Mouse (Mus musculus) CD4-positive, CD25-positive, alpha-beta regulatory T cell, adult 4 months (primary cell): ENCODE data around the gene Gm10271. TPM values are rescaled to one million over a fixed set of nuclear protein-coding genes. Genes with fewer than 3 reads are reported as not detected.

ENCODE experiments used
- ATAC-seq: one replicate; pipeline ENCODE4 v1.8.0; 2017
- polyA plus RNA-seq, 2 experiments: library from polyadenylated mRNA; unstranded; fragments of 100-300 nt; shearing (Covaris generic); gene quantifications; one replicate each; pipeline ENCODE4 v1.2.1; 2017

The Gm10271 gene
- polyA plus RNA-seq, 2 experiments from 2014 or later: not detected

DNA sequence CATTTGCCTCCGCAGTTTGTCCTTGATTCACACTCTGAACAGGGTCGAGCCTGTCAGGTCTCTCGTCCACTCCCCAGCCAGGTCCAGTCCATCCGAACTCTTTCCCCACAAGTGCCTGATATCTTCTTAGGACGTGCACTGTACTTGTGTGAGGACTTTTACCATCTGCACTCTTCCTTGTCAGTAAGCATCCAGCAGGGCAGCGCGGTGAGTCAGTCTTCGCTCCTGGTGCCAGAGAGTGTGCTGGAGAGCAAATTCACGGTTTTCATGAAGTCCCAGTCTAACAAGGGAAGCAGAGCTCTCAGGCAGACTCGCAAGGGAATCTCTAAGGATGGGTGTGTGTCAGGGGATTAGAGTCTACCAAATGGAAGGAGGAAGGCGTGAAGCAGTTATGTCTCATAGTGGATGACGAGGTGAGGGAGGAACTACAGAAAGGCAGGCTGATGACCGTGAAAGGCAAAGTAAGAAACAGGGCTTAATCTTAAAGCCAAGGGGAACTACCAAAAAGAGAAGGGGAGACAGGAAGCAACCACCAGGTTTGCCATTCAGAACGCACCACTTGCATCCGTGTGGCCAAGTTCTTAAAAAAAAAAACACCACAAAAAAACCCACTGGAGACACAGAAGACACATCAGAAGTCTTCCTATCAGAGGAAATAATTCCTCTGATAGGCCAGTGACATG, 40.8 kb downstream of the Gm10271 start:
- peak; percentile 48 for ATAC-seq

DNA sequence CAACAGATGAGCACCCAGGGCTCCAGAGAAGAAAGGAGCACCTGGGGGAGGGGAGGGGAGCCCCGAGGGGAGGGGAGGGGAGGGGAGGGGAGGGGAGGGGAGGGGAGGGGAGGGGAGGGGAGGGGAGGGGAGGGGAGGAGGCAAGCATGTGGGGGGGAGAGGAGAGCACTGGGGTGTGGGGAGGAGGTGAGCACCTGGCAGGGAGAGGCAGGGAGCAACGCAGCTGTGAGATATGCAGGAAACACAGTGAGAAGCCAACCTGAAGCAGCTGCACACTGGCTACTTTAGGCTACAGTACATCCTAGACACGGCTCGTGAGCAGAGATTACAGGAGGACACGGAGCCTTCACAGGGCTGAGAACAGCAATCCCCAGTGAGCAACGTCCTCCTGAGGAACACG, 41.5 kb downstream of the Gm10271 start:
- peak; percentile 24 for ATAC-seq

DNA sequence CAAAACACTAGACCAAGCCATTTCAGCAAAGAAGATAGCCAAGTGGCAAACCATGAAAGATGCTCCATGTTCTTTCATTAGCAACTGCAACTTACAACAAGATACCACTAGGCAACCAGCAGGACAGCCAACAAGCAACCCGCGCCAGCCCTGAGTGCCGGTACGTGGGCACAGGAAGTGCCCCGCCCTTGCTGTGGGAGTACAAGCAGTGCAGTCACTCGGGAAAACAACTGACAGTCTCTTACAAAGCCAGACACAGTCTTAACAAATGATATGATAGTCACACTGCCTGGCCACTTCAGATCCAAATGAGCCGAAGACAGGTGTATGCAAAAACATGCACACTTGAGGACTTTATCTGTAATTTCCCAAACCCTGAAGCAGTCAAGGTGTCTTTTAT, 41.9 kb downstream of the Gm10271 start:
- ATAC-seq: peak; percentile 77

DNA sequence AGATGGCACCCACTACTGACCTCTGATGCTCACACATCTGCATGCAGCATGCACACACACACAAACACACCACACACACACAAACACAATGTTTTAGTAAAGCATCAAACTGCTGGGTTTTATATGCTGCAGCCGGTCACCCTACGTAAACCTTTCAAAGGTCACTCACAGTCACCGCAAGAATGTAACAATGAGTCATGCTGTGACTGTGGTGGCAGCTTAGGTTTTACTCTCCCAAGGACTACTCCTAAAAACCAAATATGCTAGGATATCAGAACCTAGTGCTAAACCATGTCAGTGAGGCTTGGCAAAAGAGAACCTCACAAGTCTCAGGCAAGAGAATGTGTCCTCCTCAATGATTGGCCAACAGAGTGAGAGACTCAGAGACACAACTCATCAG, 43.6 kb downstream of the Gm10271 start:
- no peak for ATAC-seq

DNA sequence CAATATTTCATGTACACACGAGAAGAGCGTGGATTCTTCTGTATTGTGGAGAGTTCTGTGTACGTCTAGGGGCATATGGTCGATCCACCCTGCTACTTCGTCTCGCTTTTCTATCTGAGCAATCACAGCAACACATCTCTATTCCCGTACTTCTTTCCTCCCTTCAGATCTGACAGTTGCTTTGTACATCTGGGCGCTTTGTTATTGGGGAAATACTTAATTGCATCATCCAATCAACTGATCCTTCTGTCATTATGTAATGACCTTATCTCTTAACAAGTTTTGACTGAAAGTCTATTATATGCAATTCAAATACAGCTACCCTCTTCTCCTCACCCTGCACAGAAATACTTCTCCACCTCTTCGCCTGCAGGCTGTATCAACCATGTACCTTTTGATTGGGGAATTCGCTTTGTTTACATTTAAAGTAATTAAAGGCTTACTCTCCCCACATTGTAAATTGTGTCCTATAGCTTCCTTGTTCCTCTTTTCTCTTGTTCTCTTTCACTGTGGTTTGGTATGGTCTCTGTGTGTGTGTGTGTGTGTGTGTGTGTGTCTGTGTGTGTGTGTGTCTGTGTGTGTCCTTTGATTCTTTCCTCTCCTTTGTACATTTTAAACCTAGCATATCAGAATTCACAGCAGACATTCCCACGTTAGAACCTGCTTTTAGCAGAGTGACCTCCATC, 45.8 kb downstream of the Gm10271 start:
- no peak for ATAC-seq

DNA sequence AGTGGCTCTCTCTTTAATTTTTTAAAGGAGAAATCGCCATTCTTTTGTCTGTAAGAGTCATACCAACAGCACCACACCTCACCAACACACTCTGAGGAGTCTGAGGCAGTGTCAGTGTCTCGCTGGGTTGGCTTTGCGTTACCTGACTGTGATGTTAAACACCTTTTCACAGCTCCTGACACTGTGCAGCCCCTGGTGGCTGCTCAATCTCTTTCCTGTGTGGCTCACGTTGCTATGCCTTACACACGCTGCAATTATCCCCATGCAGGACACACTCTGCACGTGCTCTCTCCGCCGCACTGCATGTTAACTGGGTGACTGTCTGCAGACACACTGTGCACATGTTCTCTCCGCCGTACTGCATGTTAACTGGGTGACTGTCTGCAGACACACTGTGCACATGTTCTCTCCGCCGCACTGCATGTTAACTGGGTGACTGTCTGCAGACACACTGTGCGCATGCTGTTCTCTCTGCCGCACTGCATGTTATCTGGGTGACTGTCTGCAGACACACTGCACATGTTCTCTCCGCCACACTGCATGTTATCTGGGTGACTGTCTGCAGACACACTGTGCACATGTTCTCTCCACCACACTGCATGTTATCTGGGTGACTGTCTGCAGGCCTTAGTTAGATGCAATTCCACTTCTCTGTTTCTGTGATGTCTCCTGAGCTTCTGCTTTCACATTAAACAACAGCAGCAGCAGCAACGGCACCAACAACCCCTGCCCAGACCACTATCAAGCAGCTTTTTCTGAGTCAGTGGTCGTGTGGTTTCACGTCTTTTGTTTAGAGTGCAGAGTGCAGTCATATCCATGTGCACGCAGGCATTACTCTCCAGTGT, 48.5 kb downstream of the Gm10271 start:
- peak; percentile 26 for ATAC-seq

DNA sequence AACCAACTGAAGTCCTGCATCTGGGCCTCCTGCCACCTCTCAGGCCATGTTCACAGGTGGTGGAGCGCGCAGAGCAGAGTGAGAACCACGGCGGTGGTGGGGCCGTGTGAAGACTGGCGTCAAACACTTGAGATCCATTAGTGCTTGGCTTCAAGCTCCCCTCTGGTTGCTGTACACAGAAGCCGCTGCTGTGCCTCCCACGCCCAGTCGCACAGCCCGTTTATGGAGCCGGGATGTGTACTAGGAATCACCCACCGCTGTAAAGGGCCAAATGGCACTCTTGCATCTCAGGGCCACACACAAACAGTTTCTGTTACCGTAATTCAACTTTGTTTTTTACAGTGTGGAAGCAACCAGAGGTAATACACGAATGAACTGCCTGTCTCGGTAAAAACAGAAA, 50.2 kb downstream of the Gm10271 start:
- ATAC-seq: peak; percentile 22

DNA sequence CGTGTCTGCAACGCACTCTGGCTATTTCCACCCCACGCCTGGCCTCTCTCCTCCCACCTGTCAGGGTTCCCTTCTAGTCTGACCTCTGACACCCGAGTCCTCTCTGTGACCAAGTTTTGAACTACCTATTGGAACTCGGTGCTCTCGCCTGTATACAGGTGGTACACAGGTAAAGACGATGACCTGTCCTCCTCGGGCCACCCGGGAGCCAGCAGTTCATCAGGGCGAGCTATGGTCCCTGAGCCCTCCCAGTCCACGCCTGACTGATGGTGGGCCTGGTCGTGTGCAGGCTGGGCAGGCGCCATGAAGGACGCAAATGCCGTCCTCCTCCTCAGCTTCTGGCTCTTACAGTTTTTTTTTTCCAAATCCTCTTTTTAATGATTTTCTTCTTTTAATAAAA, 51.0 kb downstream of the Gm10271 start:
- ATAC-seq: no peak

DNA sequence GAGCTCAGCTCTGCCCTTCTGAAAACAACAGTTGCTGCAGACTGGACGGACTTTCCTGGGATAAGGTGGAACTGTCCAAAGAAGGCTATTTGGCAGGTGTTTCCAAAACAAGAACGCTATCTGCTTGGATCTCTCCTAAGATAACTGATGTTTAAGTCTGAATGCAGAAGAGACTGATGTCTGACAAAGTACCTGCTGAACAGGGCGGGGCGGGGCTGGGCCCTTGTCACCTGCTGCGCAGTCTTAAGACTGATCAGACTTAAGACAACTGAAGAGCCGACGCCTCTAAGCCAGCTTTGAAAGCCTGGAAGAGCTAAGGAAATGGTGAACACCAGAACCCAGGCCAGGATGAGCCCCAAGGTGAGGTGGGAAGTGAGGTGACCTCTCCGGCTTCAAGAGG, 51.8 kb downstream of the Gm10271 start:
- no peak for ATAC-seq

DNA sequence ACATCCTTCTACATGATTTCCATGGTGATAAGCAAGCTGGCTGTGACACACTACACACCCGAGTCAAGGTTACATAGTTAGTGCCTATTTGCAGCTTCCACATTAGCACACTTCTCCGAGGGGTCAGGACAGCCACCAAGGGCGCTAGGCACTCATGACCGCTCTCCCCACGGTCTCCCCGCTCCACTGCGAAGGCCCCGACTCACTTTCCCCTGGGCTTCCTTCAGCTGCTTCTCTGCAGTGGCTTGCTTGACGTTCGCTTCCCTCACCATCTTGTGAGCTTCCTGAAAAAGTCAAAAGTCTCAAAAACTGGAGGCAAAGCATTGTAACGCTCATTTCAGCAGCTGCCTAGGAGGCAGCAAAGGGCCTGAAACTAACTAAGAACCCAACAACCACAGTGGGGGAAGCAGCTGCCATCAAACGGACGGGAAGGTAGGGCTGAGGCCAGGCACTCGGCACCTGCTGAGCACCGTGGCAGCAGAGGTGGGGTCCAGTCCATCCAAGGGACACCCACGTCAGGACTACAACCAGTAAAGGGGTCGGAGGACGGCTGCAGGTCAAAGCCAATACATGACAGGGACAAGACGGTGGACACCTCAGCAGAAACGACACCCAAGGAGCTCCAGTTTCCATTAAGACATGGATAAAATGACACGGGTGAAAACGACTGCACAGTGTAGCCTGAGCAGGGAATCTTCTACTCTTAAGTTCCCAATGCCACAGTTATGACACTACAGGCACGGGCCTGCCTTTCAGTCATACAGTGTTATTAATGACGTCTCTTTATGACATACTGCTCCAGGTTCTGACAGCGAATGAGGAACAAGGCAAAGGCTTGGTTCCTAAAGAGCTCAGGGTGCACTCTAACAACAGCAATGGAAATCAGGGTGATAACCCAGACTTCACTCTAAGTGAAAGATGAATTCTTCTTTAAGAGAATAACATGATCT, 52.8 kb downstream of the Gm10271 start:
- peak; percentile 24 for ATAC-seq

DNA sequence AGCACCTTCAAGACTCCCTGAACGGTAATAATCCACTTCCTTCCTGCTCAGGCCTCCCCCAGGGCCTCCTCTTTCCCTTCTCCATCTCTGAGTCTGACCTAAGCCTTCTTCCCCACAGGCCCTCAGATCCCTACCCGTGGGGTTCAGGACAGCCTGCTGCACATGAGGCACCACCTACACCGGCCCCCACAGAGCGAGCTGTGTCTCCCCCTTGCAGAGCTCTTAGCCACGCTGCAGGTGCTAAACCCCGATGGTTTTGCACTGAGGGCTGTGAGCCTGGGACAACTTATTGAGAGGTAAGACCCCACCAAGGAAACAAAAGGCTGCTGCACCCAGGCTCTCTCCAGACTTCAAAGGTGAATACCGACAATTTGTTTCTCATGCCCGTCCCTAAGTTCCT, 55.8 kb downstream of the Gm10271 start:
- no peak for ATAC-seq

DNA sequence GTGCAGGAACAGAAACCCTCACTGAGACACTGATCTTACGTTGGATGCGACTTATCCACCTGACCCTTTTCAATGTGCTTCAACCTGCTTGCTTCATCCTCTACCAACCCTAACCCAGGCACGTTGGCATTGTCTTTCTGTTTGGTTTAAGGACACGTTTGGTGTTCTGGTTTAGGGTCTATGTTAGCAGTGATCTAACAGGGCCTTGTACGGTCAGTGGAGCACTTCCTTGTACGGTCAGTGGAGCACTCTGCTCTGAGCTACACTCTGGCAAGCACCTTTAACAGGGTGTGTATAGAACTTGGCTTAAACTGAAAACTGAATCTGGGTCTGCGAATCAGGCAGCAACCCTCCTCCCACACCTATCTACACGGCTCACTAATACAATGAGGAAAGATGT, 57.1 kb downstream of the Gm10271 start:
- ATAC-seq: no peak

DNA sequence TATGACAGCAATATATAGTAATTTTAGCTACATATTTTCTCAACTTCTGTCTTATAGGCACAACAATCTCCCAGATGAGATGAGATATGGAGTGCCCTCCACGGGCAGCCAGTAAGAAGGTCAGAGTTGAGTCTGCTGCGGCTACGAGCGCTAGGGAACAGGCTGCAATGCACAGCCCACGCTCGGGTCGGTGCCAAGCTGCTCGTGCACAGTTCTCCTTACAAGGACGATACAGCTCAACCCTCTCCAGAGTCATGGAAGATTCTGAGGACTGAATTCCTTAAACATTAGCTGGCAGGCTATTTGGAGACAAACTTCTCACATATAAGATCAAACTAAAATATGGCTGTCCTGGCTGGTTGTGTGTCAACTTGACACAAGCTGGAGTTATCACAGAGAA, 57.8 kb downstream of the Gm10271 start:
- no peak for ATAC-seq

DNA sequence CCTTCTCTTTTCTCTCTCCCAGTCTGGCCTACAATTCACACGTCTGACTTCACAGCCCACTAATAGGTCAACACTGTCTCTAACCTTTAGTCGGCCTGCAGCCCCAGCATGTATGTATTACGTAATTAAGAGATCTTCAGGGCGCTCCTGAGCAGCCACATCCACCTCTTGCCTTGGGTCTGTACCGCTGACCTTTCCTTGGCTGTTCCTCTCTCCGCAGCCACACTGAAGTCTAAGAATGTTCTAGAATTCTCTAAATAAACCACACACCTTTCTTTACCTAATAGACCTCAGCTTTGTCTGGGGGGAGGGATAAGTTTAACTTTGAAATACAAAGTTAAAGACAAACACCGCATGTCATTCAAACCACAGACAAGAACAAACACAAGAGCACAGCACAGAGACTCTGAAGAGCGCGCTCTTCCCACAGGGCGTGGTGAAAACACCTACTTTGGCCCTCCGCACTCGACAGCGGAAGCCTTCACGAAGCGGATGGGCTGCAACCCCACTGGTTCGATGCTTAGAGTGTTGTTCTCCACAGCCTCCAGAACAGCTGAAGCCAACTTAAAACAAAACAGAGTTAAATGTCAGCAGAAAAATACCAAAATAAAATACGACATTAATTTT, 58.6 kb downstream of the Gm10271 start:
- peak; percentile 83 for ATAC-seq

DNA sequence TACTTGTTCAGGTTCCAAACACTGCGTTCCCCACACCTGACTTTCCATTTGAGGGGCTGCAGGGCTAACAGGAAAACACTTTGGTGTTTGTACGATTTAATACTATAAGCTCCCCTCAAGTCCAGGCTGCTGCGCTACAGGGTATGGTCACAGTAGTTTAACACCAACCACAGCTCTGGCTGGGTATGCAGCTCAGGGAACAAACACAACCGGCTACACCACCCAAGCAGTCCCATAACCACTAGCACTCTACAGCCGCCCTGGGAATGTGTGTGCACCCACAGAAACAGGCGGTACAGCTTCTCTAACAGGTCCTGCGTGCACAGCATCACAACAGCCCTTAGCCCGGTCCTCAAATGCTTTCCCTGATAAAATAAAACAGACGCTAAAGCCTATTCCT, 59.6 kb downstream of the Gm10271 start:
- ATAC-seq: no peak

DNA sequence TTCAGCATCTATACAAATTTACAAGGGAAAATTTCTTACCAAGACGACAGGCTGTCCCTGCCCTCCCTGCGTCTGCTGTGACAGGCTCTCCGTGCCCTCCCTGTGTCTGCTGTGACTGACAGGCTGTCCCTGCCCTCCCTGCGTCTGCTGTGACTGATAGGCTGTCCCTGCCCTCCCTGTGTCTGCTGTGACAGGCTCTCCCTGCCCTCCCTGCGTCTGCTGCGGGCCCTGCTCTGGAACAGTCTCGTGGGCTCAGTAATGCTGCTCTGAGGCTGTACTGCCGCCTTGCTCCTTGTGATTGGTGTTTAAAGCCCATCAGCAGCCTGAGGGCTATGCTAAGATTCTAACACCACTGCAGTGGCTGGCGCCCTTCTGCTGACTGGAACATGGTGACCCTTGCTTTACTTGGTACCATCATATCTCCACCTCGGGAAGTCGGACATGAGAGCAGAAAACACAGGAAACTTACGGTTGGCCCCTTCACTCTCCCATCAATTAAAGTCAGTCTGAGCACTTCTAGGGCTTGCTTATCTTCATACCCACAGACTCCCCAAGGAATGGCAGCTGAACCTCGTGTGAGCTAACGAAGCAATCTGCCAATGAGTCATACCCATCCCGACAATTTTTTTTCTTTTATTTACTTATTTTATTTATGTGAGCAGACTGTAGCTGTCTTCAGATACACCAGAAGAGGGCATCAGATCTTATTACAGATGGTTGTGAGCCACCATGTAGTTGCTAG, 63.3 kb downstream of the Gm10271 start:
- no peak for ATAC-seq

Other genes with a start within 250 kb of the Gm10271 start
- under 1 TPM in 1 of 2 experiments, not detected in 1; 0.09 TPM for gene Myrfl, start 75.7 kb downstream of the Gm10271 start, polyA plus RNA-seq
- 10 to 100 TPM; 12.1 to 15.9 TPM for gene Rab3ip, start 21.8 kb downstream of the Gm10271 start, polyA plus RNA-seq
- not detected for gene Best3, start 13.7 kb upstream of the Gm10271 start, polyA plus RNA-seq
- not detected for gene Lrrc10, start 72.7 kb upstream of the Gm10271 start, polyA plus RNA-seq
- gene Cct2, start 91.2 kb upstream of the Gm10271 start, polyA plus RNA-seq: 100 to 1,000 TPM; 185 to 226 TPM
- gene Frs2, start 175.9 kb upstream of the Gm10271 start, polyA plus RNA-seq: 1 to 10 TPM; 8.4 to 9.3 TPM